Mouse (Mus musculus): ENCODE results near the gene Cbx3.

DNA sequence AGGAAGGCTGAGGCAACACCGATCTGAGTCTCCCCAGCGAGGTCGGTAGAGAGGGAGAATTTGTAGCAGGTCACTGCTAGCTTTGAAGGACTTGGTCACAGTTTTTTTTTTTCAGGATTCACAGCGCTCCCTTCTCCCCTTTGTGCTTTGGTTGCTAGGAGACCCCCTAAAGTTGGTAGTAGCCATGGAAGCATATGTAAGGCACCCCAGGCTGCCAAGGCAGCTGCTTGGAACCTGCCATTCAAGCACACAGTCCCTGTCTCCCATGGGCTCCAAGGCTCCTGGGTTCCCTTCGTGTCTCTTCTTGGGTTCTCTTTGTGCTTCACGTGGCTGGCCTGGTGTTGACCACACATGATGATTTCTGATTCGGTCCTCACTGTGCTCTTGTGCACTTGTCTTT, 59.3 kb downstream of the Cbx3 start:
- TF ChIP-seq POLR2A (IDR thresholded peaks at IDR 0.05; ENCODE audit: low read depth, low read length) (no peak), CTCF (IDR thresholded peaks at IDR 0.05; ENCODE audit: extremely low read depth, insufficient read depth, insufficient read length, insufficient replicate concordance) (no peak)
